In the genomic region with DNA sequence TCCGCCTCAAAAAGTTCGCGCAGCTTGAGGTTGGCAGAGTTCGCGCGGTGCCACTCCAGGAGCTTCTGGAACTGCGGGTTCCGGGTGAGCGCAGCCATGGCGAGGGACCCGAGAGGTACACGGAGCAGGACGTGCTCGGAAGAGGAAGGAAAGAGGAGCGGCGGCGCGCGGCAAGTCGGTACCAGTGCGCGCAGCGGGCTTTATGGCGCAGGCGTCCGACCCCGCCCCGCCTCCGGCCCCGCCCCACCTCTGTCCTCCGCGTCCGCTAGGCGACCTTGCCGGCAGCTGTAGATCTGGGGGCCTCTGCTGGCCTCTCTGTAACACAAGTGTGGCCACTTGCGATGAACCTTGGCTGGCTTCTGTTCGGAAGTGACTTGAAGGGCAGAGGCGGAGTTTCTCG, we compare ENCODE assay signal across 8 mouse cellular contexts. TPM values are rescaled to one million over a fixed set of nuclear protein-coding genes. Genes with fewer than 3 reads are reported as not detected.
DNase-seq lines count a peak whose midpoint lies in the region; ATAC-seq lines count a peak whose summit lies in the region.

TSS of gene Gpi1 (minus strand) at position 221 of the 400 bp plus-strand sequence.

- H3K4me2 ChIP-seq in embryonic facial prominence, embryonic 12.5 days (replicated peaks): peak within 1 kb of the TSS; percentile 68
- peak within 1 kb of the TSS; percentile 85 for H3K4me2 ChIP-seq in limb, embryonic 12.5 days
- H3K4me2 ChIP-seq in midbrain, embryonic 14.5 days (ENCODE audit: low read length): peak within 1 kb of the TSS; percentile 86

- H3K27ac ChIP-seq in embryonic facial prominence, embryonic 12.5 days: peak within 1 kb of the TSS; percentile 87
- H3K27ac ChIP-seq in limb, embryonic 12.5 days: peak within 1 kb of the TSS; percentile 87
- peak within 1 kb of the TSS; percentile 73 for H3K27ac ChIP-seq in midbrain, embryonic 14.5 days (replicated peaks; ENCODE audit: low read depth, low read length)

- no peaks in the 10 kb centered on the region for H3K9me3 ChIP-seq in embryonic facial prominence, embryonic 12.5 days
- H3K9me3 ChIP-seq in limb, embryonic 12.5 days: no peaks in the 10 kb centered on the region
- no peaks in the 10 kb centered on the region for H3K9me3 ChIP-seq in midbrain, embryonic 14.5 days (ENCODE audit: control insufficient read depth, low read length)

- under 1% methylated on average over 39 of the region's 39 CpGs for WGBS in embryonic facial prominence, embryonic 12.5 days
- WGBS in limb, embryonic 12.5 days: under 1% methylated on average over 39 of the region's 39 CpGs
- under 1% methylated on average over 39 of the region's 39 CpGs for WGBS in midbrain, embryonic 14.5 days

- H3K4me1 ChIP-seq in embryonic facial prominence, embryonic 12.5 days: peaks cover 22% of the 10 kb centered on the region
- H3K4me1 ChIP-seq in limb, embryonic 12.5 days (replicated peaks): peaks cover 28% of the 10 kb centered on the region
- H3K4me1 ChIP-seq in midbrain, embryonic 14.5 days (ENCODE audit: control insufficient read depth, insufficient read depth, low read length): peaks cover 15% of the 10 kb centered on the region; the same call in 1 of the 2 replicates

- H3K9ac ChIP-seq in embryonic facial prominence, embryonic 12.5 days: peak within 1 kb of the TSS; percentile 73
- H3K9ac ChIP-seq in limb, embryonic 12.5 days (replicated peaks): peak within 1 kb of the TSS; percentile 83
- peak within 1 kb of the TSS; percentile 69 for H3K9ac ChIP-seq in midbrain, embryonic 14.5 days (replicated peaks; ENCODE audit: low read length)

- H3K4me3 ChIP-seq in embryonic facial prominence, embryonic 12.5 days: peak within 1 kb of the TSS; percentile 68
- H3K4me3 ChIP-seq in limb, embryonic 12.5 days (replicated peaks): peak within 1 kb of the TSS; percentile 76
- peak within 1 kb of the TSS; percentile 65 for H3K4me3 ChIP-seq in midbrain, embryonic 14.5 days (replicated peaks; ENCODE audit: low read depth, low read length)

- DNase-seq in A20 (ENCODE audit: low read depth, low spot score): peak; percentile 96
- DNase-seq in adrenal gland, postnatal 36 days: peak; percentile 85 to 90
- DNase-seq in heart, adult 11 months: peak; percentile 99
- DNase-seq in kidney, adult 11 months: peak; percentile 84
- peak; percentile 91 for DNase-seq in midbrain, embryonic 14.5 days
- DNase-seq in spleen, adult 12 weeks (ENCODE audit: low spot score): peak; percentile 59

- peaks cover 29% of the 10 kb centered on the region for H3K36me3 ChIP-seq in embryonic facial prominence, embryonic 12.5 days
- peaks cover 36% of the 10 kb centered on the region for H3K36me3 ChIP-seq in limb, embryonic 12.5 days
- peaks cover 16% of the 10 kb centered on the region; the same call in 1 of the 2 replicates for H3K36me3 ChIP-seq in midbrain, embryonic 14.5 days (ENCODE audit: control insufficient read depth, insufficient read depth, low read length)

- peak; percentile 44 for ATAC-seq in embryonic facial prominence, embryonic 12.5 days (ENCODE audit: insufficient number of reproducible peaks, insufficient read depth, low FRiP score, low TSS enrichment)
- ATAC-seq in limb, embryonic 12.5 days (ENCODE audit: insufficient number of reproducible peaks, insufficient read depth, low FRiP score, low TSS enrichment, low read depth): peak; percentile 28
- peak; percentile 48 for ATAC-seq in midbrain, embryonic 14.5 days (ENCODE audit: low FRiP score, low TSS enrichment)

- no peaks in the 10 kb centered on the region for H3K27me3 ChIP-seq in embryonic facial prominence, embryonic 12.5 days
- H3K27me3 ChIP-seq in limb, embryonic 12.5 days: no peaks in the 10 kb centered on the region
- no peaks in the 10 kb centered on the region for H3K27me3 ChIP-seq in midbrain, embryonic 14.5 days (ENCODE audit: control insufficient read depth, insufficient read depth, low read length)

RNA-seq across cellular contexts. Expression of gene Gpi1, which starts in this region (rescaled TPM):
- total RNA-seq in adrenal gland, postnatal 36 days (2021): 100 to 1,000 TPM; 373 to 429 TPM
- polyA plus RNA-seq in embryonic facial prominence, embryonic 12.5 days (2016; fragmentation: Nextera tagmentation; extraction: Ambion mirVana): 255 and 263 TPM in 2 replicates
- polyA plus RNA-seq in limb, embryonic 12.5 days (2016; fragmentation: Nextera tagmentation; extraction: Ambion mirVana): 243 and 262 TPM in 2 replicates
- polyA plus RNA-seq in midbrain, embryonic 14.5 days (2014; fragmentation: Nextera tagmentation; extraction: Ambion mirVana): 192 and 216 TPM in 2 replicates

Comparison
In these comparisons a context has a peak if more than half of its experiments do, and no peak if none do; other contexts are left out.
1. Peak in every context shown above with its lines: DNase-seq, ATAC-seq, H3K4me3 ChIP-seq and H3K27ac ChIP-seq.